Comparison of ENCODE assay signal across 26 mouse cellular contexts in the genomic region with DNA sequence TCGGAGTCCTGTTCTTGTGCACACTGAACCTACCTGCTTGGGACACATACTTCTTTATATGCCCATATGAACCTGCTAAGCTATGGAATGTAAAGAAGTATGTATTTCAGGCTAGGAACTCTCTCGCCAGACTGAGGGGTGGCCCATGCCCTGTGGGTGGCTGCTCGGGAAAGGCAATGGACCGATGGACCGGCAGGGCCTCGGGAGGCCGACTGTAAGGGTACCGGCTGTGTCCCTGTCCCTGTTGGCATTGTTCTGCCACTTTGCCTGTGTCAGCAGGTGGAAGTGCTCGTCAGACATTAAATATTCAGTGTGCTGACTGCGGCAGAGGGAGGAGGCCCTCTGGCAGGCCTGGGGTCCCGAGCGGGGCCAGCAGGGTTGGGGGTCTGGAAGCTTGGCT. TPM values are rescaled to one million over a fixed set of nuclear protein-coding genes. Genes with fewer than 3 reads are reported as not detected.
DNase-seq lines count a peak whose midpoint lies in the region; ATAC-seq and TF ChIP-seq lines count a peak whose summit lies in the region.
"Had no signal": no experiment of that assay in that cellular context is flagged by ENCODE, and none has a peak within 500 bp of the region (broad histone marks: within the 10 kb centered on the region; RNA-seq: fewer than 3 reads in every experiment).

No protein-coding gene starts in this region.

- no peaks in the 10 kb centered on the region for H3K36me3 ChIP-seq in embryonic facial prominence, embryonic 14.5 days (ENCODE audit: control insufficient read depth, insufficient read depth, low read length)
- no peaks in the 10 kb centered on the region for H3K36me3 ChIP-seq in embryonic facial prominence, embryonic 10.5 days (replicated peaks)
- H3K36me3 ChIP-seq in heart, embryonic 12.5 days: peaks cover 9% of the 10 kb centered on the region
- no peaks in the 10 kb centered on the region for H3K36me3 ChIP-seq in hindbrain, embryonic 12.5 days
- no peaks in the 10 kb centered on the region for H3K36me3 ChIP-seq in hindbrain, embryonic 14.5 days (replicated peaks; ENCODE audit: control insufficient read depth, insufficient read depth)
- H3K36me3 ChIP-seq in heart, postnatal 0 days (replicated peaks; ENCODE audit: control insufficient read depth, insufficient read depth, low read length): no peaks in the 10 kb centered on the region; the same call in 1 of the 2 replicates
- H3K36me3 ChIP-seq: embryonic facial prominence, embryonic 12.5 days; forebrain, embryonic 12.5 days; lung, embryonic 15.5 days; midbrain, embryonic 15.5 days had no signal

- TF ChIP-seq CTCF in heart, postnatal 0 days (IDR thresholded peaks at IDR 0.05; ENCODE audit: low read depth): no peak

- no peaks in the 10 kb centered on the region for H3K9me3 ChIP-seq in embryonic facial prominence, embryonic 14.5 days (ENCODE audit: control insufficient read depth, low read length)
- no peaks in the 10 kb centered on the region for H3K9me3 ChIP-seq in embryonic facial prominence, embryonic 10.5 days
- H3K9me3 ChIP-seq in heart, embryonic 12.5 days (replicated peaks): no peaks in the 10 kb centered on the region
- no peaks in the 10 kb centered on the region for H3K9me3 ChIP-seq in hindbrain, embryonic 12.5 days (replicated peaks)
- no peaks in the 10 kb centered on the region for H3K9me3 ChIP-seq in hindbrain, embryonic 14.5 days (ENCODE audit: control insufficient read depth, low read length)
- no peaks in the 10 kb centered on the region for H3K9me3 ChIP-seq in heart, postnatal 0 days (replicated peaks; ENCODE audit: control insufficient read depth, low read length)
- H3K9me3 ChIP-seq: embryonic facial prominence, embryonic 12.5 days; forebrain, embryonic 12.5 days; lung, embryonic 15.5 days; midbrain, embryonic 15.5 days had no signal

- TF ChIP-seq EP300 in heart, postnatal 0 days (IDR thresholded peaks at IDR 0.05; ENCODE audit: low read depth): no peak

- H3K27me3 ChIP-seq in embryonic facial prominence, embryonic 14.5 days (replicated peaks; ENCODE audit: control insufficient read depth, insufficient read depth, low read length): peaks cover 41% of the 10 kb centered on the region
- peaks cover 76% of the 10 kb centered on the region for H3K27me3 ChIP-seq in embryonic facial prominence, embryonic 10.5 days (replicated peaks; ENCODE audit: low read depth, poor library complexity, severe bottlenecking)
- peaks cover 22% of the 10 kb centered on the region for H3K27me3 ChIP-seq in heart, embryonic 12.5 days (replicated peaks)
- peaks cover 61% of the 10 kb centered on the region for H3K27me3 ChIP-seq in hindbrain, embryonic 12.5 days
- H3K27me3 ChIP-seq in hindbrain, embryonic 14.5 days (ENCODE audit: control insufficient read depth, insufficient read depth, low read length): peaks cover 41% of the 10 kb centered on the region
- peaks cover 3% of the 10 kb centered on the region; the same call in 1 of the 2 replicates for H3K27me3 ChIP-seq in heart, postnatal 0 days (ENCODE audit: control insufficient read depth, insufficient read depth, low read length)

- no peak for ATAC-seq in embryonic facial prominence, embryonic 14.5 days (ENCODE audit: low read depth)
- ATAC-seq in heart, embryonic 12.5 days (ENCODE audit: insufficient number of reproducible peaks, low FRiP score): no peak
- no peak for ATAC-seq in hindbrain, embryonic 12.5 days (ENCODE audit: low FRiP score)
- ATAC-seq in hindbrain, embryonic 14.5 days (ENCODE audit: low FRiP score): no peak
- no peak for ATAC-seq in heart, postnatal 0 days (ENCODE audit: insufficient read depth, low read depth)
- ATAC-seq: activated CD4-positive, CD25-positive, alpha-beta regulatory T cell, adult 4 months; midbrain, embryonic 15.5 days had no signal

- H3K9ac ChIP-seq in embryonic facial prominence, embryonic 14.5 days (ENCODE audit: low read depth, low read length): no peak overlapping the region
- H3K9ac ChIP-seq in heart, embryonic 12.5 days: peak overlapping the region; percentile 96
- 0 out of 2 replicates have a peak overlapping the region, but pooled peaks have one; percentile 15 for H3K9ac ChIP-seq in hindbrain, embryonic 12.5 days
- no peak overlapping the region for H3K9ac ChIP-seq in hindbrain, embryonic 14.5 days
- H3K9ac ChIP-seq in heart, postnatal 0 days (replicated peaks; ENCODE audit: low read depth, low read length): peak overlapping the region; percentile 98
- H3K9ac ChIP-seq: embryonic facial prominence, embryonic 12.5 days; forebrain, embryonic 12.5 days; liver, embryonic 14.5 days; lung, embryonic 15.5 days; midbrain, embryonic 15.5 days had no signal

- 0 out of 2 replicates have a peak overlapping the region, but pooled peaks have one; percentile 1 for H3K4me3 ChIP-seq in embryonic facial prominence, embryonic 14.5 days (ENCODE audit: low read depth, low read length)
- no peak overlapping the region for H3K4me3 ChIP-seq in embryonic facial prominence, embryonic 10.5 days
- peak overlapping the region; percentile 76 for H3K4me3 ChIP-seq in heart, embryonic 12.5 days
- H3K4me3 ChIP-seq in hindbrain, embryonic 12.5 days: no peak overlapping the region
- no peak overlapping the region for H3K4me3 ChIP-seq in hindbrain, embryonic 14.5 days (replicated peaks; ENCODE audit: low read length)
- H3K4me3 ChIP-seq in heart, postnatal 0 days (ENCODE audit: low read depth, low read length): peak overlapping the region; percentile 69
- H3K4me3 ChIP-seq: embryonic facial prominence, embryonic 12.5 days; erythroblast, embryonic 14.5 days; forebrain, embryonic 12.5 days; lung, embryonic 15.5 days; midbrain, embryonic 15.5 days had no signal

- H3K27ac ChIP-seq in embryonic facial prominence, embryonic 14.5 days (replicated peaks; ENCODE audit: low read depth, low read length): no peak overlapping the region
- H3K27ac ChIP-seq in embryonic facial prominence, embryonic 10.5 days (replicated peaks): no peak overlapping the region
- peak overlapping the region; percentile 97 for H3K27ac ChIP-seq in heart, embryonic 12.5 days (ENCODE audit: poor library complexity, severe bottlenecking)
- H3K27ac ChIP-seq in hindbrain, embryonic 12.5 days: no peak overlapping the region
- no peak overlapping the region for H3K27ac ChIP-seq in hindbrain, embryonic 14.5 days
- peak overlapping the region; percentile 99 for H3K27ac ChIP-seq in heart, postnatal 0 days (ENCODE audit: low read depth)
- H3K27ac ChIP-seq: embryonic facial prominence, embryonic 12.5 days; forebrain, embryonic 12.5 days; liver, embryonic 14.5 days; lung, embryonic 15.5 days; midbrain, embryonic 15.5 days had no signal

- H3K4me2 ChIP-seq in embryonic facial prominence, embryonic 14.5 days (ENCODE audit: low read depth, low read length): no peak overlapping the region
- peak overlapping the region; percentile 83 for H3K4me2 ChIP-seq in heart, embryonic 12.5 days
- H3K4me2 ChIP-seq in hindbrain, embryonic 12.5 days (replicated peaks): no peak overlapping the region
- no peak overlapping the region for H3K4me2 ChIP-seq in hindbrain, embryonic 14.5 days (replicated peaks)
- H3K4me2 ChIP-seq in heart, postnatal 0 days (ENCODE audit: low read depth, low read length): peak overlapping the region; percentile 67
- H3K4me2 ChIP-seq: embryonic facial prominence, embryonic 12.5 days; forebrain, embryonic 12.5 days; lung, embryonic 15.5 days; midbrain, embryonic 15.5 days had no signal

- DNase-seq in embryonic facial prominence, embryonic 14.5 days (ENCODE audit: low spot score): no peak
- DNase-seq in embryonic facial prominence, embryonic 10.5 days (ENCODE audit: low spot score): no peak
- no peak for DNase-seq in heart, adult 8-10 months (ENCODE audit: low spot score)
- no peak for DNase-seq in hindbrain, embryonic 14.5 days (ENCODE audit: low spot score)
- no peak for DNase-seq in heart, postnatal 0 days (ENCODE audit: low spot score)
- no peak for DNase-seq in left cerebral cortex, adult 18-20 months (ENCODE audit: low spot score in 2 of 2)
- DNase-seq: adrenal gland, adult 8-10 months; cerebellum, adult 18-20 months; cerebellum, postnatal 14 days; kidney, adult 18-20 months; kidney, postnatal 4 days; lung, postnatal 4 days had no signal

- H3K4me1 ChIP-seq in embryonic facial prominence, embryonic 14.5 days (ENCODE audit: control insufficient read depth, insufficient read depth, low read length): peaks cover 3% of the 10 kb centered on the region; the same call in 1 of the 2 replicates
- peaks cover 18% of the 10 kb centered on the region for H3K4me1 ChIP-seq in embryonic facial prominence, embryonic 10.5 days
- peaks cover 49% of the 10 kb centered on the region for H3K4me1 ChIP-seq in heart, embryonic 12.5 days (replicated peaks)
- H3K4me1 ChIP-seq in hindbrain, embryonic 12.5 days: peaks cover 18% of the 10 kb centered on the region
- H3K4me1 ChIP-seq in hindbrain, embryonic 14.5 days (replicated peaks; ENCODE audit: control insufficient read depth, insufficient read depth, low read length): no peaks in the 10 kb centered on the region
- H3K4me1 ChIP-seq in heart, postnatal 0 days (ENCODE audit: control insufficient read depth, insufficient read depth): peaks cover 15% of the 10 kb centered on the region

- 68% methylated on average over 11 of the region's 12 CpGs for WGBS in embryonic facial prominence, embryonic 14.5 days
- WGBS in embryonic facial prominence, embryonic 10.5 days: 63% methylated on average over 12 of the region's 12 CpGs
- 35% methylated on average over 12 of the region's 12 CpGs for WGBS in heart, embryonic 12.5 days
- WGBS in hindbrain, embryonic 12.5 days: 52% methylated on average over 12 of the region's 12 CpGs
- WGBS in hindbrain, embryonic 14.5 days: 37% methylated on average over 12 of the region's 12 CpGs
- 33% methylated on average over 12 of the region's 12 CpGs for WGBS in heart, postnatal 0 days

RNA-seq across cellular contexts. Expression of gene Gata5, which starts 54.5 kb away (rescaled TPM):
- polyA plus RNA-seq in embryonic facial prominence, embryonic 14.5 days (2014; fragmentation: Nextera tagmentation; extraction: Ambion mirVana): not detected in 2 replicates
- polyA plus RNA-seq in embryonic facial prominence, embryonic 10.5 days (2016; fragmentation: Nextera tagmentation; extraction: Ambion mirVana): 0.57 and 0.65 TPM in 2 replicates
- polyA plus RNA-seq in heart, embryonic 12.5 days (2016; fragmentation: Nextera tagmentation; extraction: Ambion mirVana): 24.7 and 28.4 TPM in 2 replicates
- total RNA-seq in heart, adult 8-10 months (2022): 1 to 10 TPM in 1 of 4 experiments, under 1 TPM in 3; 0.68 to 1.2 (median 0.80) TPM
- 0.08 TPM in 1 of 2 replicates, not detected in the other for polyA plus RNA-seq in hindbrain, embryonic 12.5 days (2016; fragmentation: Nextera tagmentation; extraction: Ambion mirVana)
- polyA plus RNA-seq in hindbrain, embryonic 14.5 days (2014; fragmentation: Nextera tagmentation; extraction: Ambion mirVana): 0.05 TPM in 1 of 2 replicates, not detected in the other
- 2.7 and 5.7 TPM in 2 replicates for total RNA-seq in heart, postnatal 0 days (2014; rRNA removed; ENCODE audit: low replicate concordance)
- 1.2 and 1.8 TPM in 2 replicates for polyA plus RNA-seq in heart, postnatal 0 days (2015; fragmentation: Nextera tagmentation; extraction: Ambion mirVana)
- not detected for total RNA-seq in left cerebral cortex, adult 18-20 months (2021)
- total RNA-seq: gastrocnemius, adult 18-20 months; left cerebral cortex, postnatal 25 days; megakaryocyte-erythroid progenitor cell, adult 5-6 weeks; neutrophil, adult 5-6 weeks had no signal
- polyA plus RNA-seq: activated CD4-positive, CD25-positive, alpha-beta regulatory T cell, adult 4 months; erythroblast, embryonic 14.5 days; forebrain, embryonic 12.5 days; midbrain, embryonic 15.5 days; thymus, postnatal 0 days had no signal

Comparison
In these comparisons a context has a peak if more than half of its experiments do, and no peak if none do; other contexts are left out.
1. H3K4me3 ChIP-seq: peak in embryonic facial prominence, embryonic 14.5 days (single experiment), heart, embryonic 12.5 days (single experiment) and heart, postnatal 0 days (single experiment); none in embryonic facial prominence, embryonic 10.5 days (single experiment), hindbrain, embryonic 12.5 days (single experiment) and hindbrain, embryonic 14.5 days (single experiment).
2. H3K9ac ChIP-seq: peak in heart, embryonic 12.5 days (single experiment), hindbrain, embryonic 12.5 days (single experiment) and heart, postnatal 0 days (single experiment); none in embryonic facial prominence, embryonic 14.5 days (single experiment) and hindbrain, embryonic 14.5 days (single experiment).
3. H3K27ac ChIP-seq: peak in heart, embryonic 12.5 days (single experiment) and heart, postnatal 0 days (single experiment); none in embryonic facial prominence, embryonic 14.5 days (single experiment), embryonic facial prominence, embryonic 10.5 days (single experiment), hindbrain, embryonic 12.5 days (single experiment) and hindbrain, embryonic 14.5 days (single experiment).
4. H3K4me2 ChIP-seq: peak in heart, embryonic 12.5 days (single experiment) and heart, postnatal 0 days (single experiment); none in embryonic facial prominence, embryonic 14.5 days (single experiment), hindbrain, embryonic 12.5 days (single experiment) and hindbrain, embryonic 14.5 days (single experiment).